Comparison of ENCODE assay signal across 17 mouse cellular contexts in genomic region chr2:135888767-135889166, GRCm38 (mm10).
A peak's percentile ranks its signal among the peaks of the same experiment; 100 is the strongest.
DNase-seq lines count a peak whose midpoint lies in the region; ATAC-seq and TF ChIP-seq lines count a peak whose summit lies in the region.
"Had no signal": no experiment of that assay in that cellular context is flagged by ENCODE, and none has a peak within 500 bp of the region (broad histone marks: within the 10 kb centered on the region; RNA-seq: fewer than 3 reads in every experiment).

No protein-coding gene starts in this region.

- H3K36me3 ChIP-seq in heart, embryonic 10.5 days, result no peaks in the 10 kb centered on the region
- no peaks in the 10 kb centered on the region for H3K36me3 ChIP-seq in heart, embryonic 11.5 days (ENCODE audit: control insufficient read depth, insufficient read depth, low read length)
- no peaks in the 10 kb centered on the region for H3K36me3 ChIP-seq in heart, embryonic 15.5 days
- no peaks in the 10 kb centered on the region for H3K36me3 ChIP-seq in testis, adult 2 months (ENCODE audit: control insufficient read depth, insufficient read depth, low read length)
- H3K36me3 ChIP-seq: embryonic facial prominence, embryonic 12.5 days; hindbrain, embryonic 10.5 days; intestine, embryonic 15.5 days had no signal

- no peak overlapping the region for H3K4me3 ChIP-seq in heart, embryonic 10.5 days
- H3K4me3 ChIP-seq in heart, embryonic 11.5 days (ENCODE audit: low read depth, low read length), result no peak overlapping the region
- H3K4me3 ChIP-seq in heart, embryonic 15.5 days, result no peak overlapping the region
- peak overlapping the region; percentile 43 for H3K4me3 ChIP-seq in testis, adult 2 months (ENCODE audit: control insufficient read depth, low read depth, low read length)
- H3K4me3 ChIP-seq: embryonic facial prominence, embryonic 12.5 days; gastrocnemius, adult 2 months; hindbrain, embryonic 10.5 days; intestine, embryonic 15.5 days had no signal

- H3K27me3 ChIP-seq in heart, embryonic 10.5 days (ENCODE audit: insufficient read depth, poor library complexity, severe bottlenecking), result no peaks in the 10 kb centered on the region
- no peaks in the 10 kb centered on the region for H3K27me3 ChIP-seq in heart, embryonic 11.5 days (ENCODE audit: control insufficient read depth, insufficient read depth, low read length)
- no peaks in the 10 kb centered on the region for H3K27me3 ChIP-seq in heart, embryonic 15.5 days
- H3K27me3 ChIP-seq in testis, adult 2 months (ENCODE audit: control insufficient read depth, insufficient read depth, low read length), result no peaks in the 10 kb centered on the region
- H3K27me3 ChIP-seq: CH12.LX; embryonic facial prominence, embryonic 12.5 days; intestine, embryonic 15.5 days had no signal

- TF ChIP-seq POLR2A in testis, adult 2 months (IDR thresholded peaks at IDR 0.05; ENCODE audit: control insufficient read depth, low read depth, low read length), result no peak

- peak overlapping the region; percentile 47; the same call in 1 of the 2 replicates for H3K27ac ChIP-seq in heart, embryonic 10.5 days
- no peak overlapping the region for H3K27ac ChIP-seq in heart, embryonic 11.5 days (ENCODE audit: low read depth, low read length)
- H3K27ac ChIP-seq in heart, embryonic 15.5 days, result peak overlapping the region; percentile 23
- H3K27ac ChIP-seq in testis, adult 2 months (ENCODE audit: control insufficient read depth, insufficient read depth, low read depth, low read length), result no peak overlapping the region; the same call in 1 of the 2 replicates
- H3K27ac ChIP-seq: embryonic facial prominence, embryonic 12.5 days; gastrocnemius, adult 2 months; hindbrain, embryonic 10.5 days; hindbrain, embryonic 14.5 days; intestine, embryonic 15.5 days had no signal

- ATAC-seq in heart, embryonic 11.5 days (replicated peaks; ENCODE audit: insufficient number of reproducible peaks, low FRiP score, low TSS enrichment), result no peak
- no peak for ATAC-seq in heart, embryonic 15.5 days (replicated peaks; ENCODE audit: insufficient number of reproducible peaks, insufficient read depth, low FRiP score, low read depth)
- ATAC-seq: forebrain, embryonic 14.5 days; intestine, embryonic 15.5 days had no signal

- H3K4me2 ChIP-seq in heart, embryonic 11.5 days, result no peak overlapping the region
- H3K4me2 ChIP-seq in heart, embryonic 15.5 days, result no peak overlapping the region
- H3K4me2 ChIP-seq: embryonic facial prominence, embryonic 12.5 days; hindbrain, embryonic 14.5 days; intestine, embryonic 15.5 days had no signal

- H3K4me1 ChIP-seq in heart, embryonic 10.5 days, result peaks cover 42% of the 10 kb centered on the region
- peaks cover 25% of the 10 kb centered on the region for H3K4me1 ChIP-seq in heart, embryonic 11.5 days (ENCODE audit: control insufficient read depth, insufficient read depth, low read length)
- H3K4me1 ChIP-seq in heart, embryonic 15.5 days (replicated peaks), result peaks cover 29% of the 10 kb centered on the region
- H3K4me1 ChIP-seq in testis, adult 2 months (ENCODE audit: control insufficient read depth, insufficient read depth, low read length), result no peaks in the 10 kb centered on the region; the same call in 1 of the 2 replicates
- H3K4me1 ChIP-seq: embryonic facial prominence, embryonic 12.5 days; hindbrain, embryonic 10.5 days had no signal

- no peak for DNase-seq in heart, embryonic 10.5 days (ENCODE audit: low spot score)
- DNase-seq in heart, adult 18-20 months, result no peak
- DNase-seq in testis, postnatal 10 days (ENCODE audit: low spot score), result no peak
- no peak for DNase-seq in urinary bladder, postnatal 25 days (ENCODE audit: low spot score)
- DNase-seq: adrenal gland, postnatal 25 days; gastrocnemius, adult 2 months; gastrocnemius, postnatal 25 days; kidney, adult 18-20 months had no signal

- 76% methylated on average over 10 of the region's 10 CpGs for whole genome bisulfite sequencing in heart, embryonic 10.5 days
- WGBS in heart, embryonic 11.5 days (ENCODE audit: insufficient replicate concordance), result 72% methylated on average over 10 of the region's 10 CpGs
- 82% methylated on average over 10 of the region's 10 CpGs for WGBS in heart, embryonic 15.5 days

- no peaks in the 10 kb centered on the region for H3K9me3 ChIP-seq in heart, embryonic 10.5 days
- no peaks in the 10 kb centered on the region for H3K9me3 ChIP-seq in heart, embryonic 11.5 days (replicated peaks; ENCODE audit: control insufficient read depth, low read length)
- no peaks in the 10 kb centered on the region for H3K9me3 ChIP-seq in heart, embryonic 15.5 days (replicated peaks)
- H3K9me3 ChIP-seq: embryonic facial prominence, embryonic 12.5 days; hindbrain, embryonic 10.5 days; intestine, embryonic 15.5 days had no signal

- no peak overlapping the region for H3K9ac ChIP-seq in heart, embryonic 11.5 days (ENCODE audit: low read depth, low read length)
- H3K9ac ChIP-seq in heart, embryonic 15.5 days, result no peak overlapping the region
- H3K9ac ChIP-seq: embryonic facial prominence, embryonic 12.5 days; hindbrain, embryonic 14.5 days; intestine, embryonic 15.5 days had no signal

- TF ChIP-seq CTCF in testis, adult 2 months (IDR thresholded peaks at IDR 0.05; ENCODE audit: control insufficient read depth, insufficient read depth, insufficient replicate concordance, low read depth, low read length), result no peak

Comparison
In these comparisons a context has a peak if more than half of its experiments do, and no peak if none do; other contexts are left out.
1. H3K27ac ChIP-seq: peak in heart, embryonic 10.5 days (single experiment) and heart, embryonic 15.5 days (single experiment); none in heart, embryonic 11.5 days (single experiment) and testis, adult 2 months (single experiment).